Mouse (Mus musculus) megakaryocyte, embryonic 14.5 days (primary cell): Measurements from ENCODE around the gene Csk.

Experiments used
- FLI1 ChIP-seq: IDR thresholded peaks from 2 replicates; pipeline ENCODE4 v1.6.1; 2012; ENCODE audit warnings: low read length, inconsistent platforms, mixed read lengths
- GATA1 ChIP-seq: IDR thresholded peaks from 3 replicates; pipeline ENCODE4 v1.6.1; 2012; ENCODE audit warnings: mixed read lengths, low read length, inconsistent platforms, borderline replicate concordance

- TF ChIP-seq GATA1 (no peak), FLI1 (no peak)
Observed at GRCm38 (mm10) chr9:57641022-57641421, 12.4 kb downstream of the Csk start.
